Mouse (Mus musculus): ENCODE results near the gene Arfgef2.

- no peak for TF ChIP-seq POLR2A (IDR thresholded peaks at IDR 0.05; ENCODE audit: insufficient read length, low read depth)
- no peak for TF ChIP-seq E2F4 (IDR thresholded peaks at IDR 0.05; ENCODE audit: insufficient read depth)
Observed at GRCm38 (mm10) chr2:166887816-166888215, 82.4 kb downstream of the Arfgef2 start.

Measured in myocyte (in vitro differentiated cells).